Mouse (Mus musculus): ENCODE measurements around the gene Fbxo46. TPM values are rescaled to one million over a fixed set of nuclear protein-coding genes. Genes with fewer than 3 reads are reported as not detected.

Fbxo46 gene
- total RNA-seq, 2 experiments from 2014 or later, result 13.7 to 14.6 TPM

GRCm38 (mm10) chr7:19164978-19165377, 45.3 kb downstream of the Fbxo46 start:
- DNase-seq (ENCODE audit: low spot score in 2 of 2), result no peak

DNA sequence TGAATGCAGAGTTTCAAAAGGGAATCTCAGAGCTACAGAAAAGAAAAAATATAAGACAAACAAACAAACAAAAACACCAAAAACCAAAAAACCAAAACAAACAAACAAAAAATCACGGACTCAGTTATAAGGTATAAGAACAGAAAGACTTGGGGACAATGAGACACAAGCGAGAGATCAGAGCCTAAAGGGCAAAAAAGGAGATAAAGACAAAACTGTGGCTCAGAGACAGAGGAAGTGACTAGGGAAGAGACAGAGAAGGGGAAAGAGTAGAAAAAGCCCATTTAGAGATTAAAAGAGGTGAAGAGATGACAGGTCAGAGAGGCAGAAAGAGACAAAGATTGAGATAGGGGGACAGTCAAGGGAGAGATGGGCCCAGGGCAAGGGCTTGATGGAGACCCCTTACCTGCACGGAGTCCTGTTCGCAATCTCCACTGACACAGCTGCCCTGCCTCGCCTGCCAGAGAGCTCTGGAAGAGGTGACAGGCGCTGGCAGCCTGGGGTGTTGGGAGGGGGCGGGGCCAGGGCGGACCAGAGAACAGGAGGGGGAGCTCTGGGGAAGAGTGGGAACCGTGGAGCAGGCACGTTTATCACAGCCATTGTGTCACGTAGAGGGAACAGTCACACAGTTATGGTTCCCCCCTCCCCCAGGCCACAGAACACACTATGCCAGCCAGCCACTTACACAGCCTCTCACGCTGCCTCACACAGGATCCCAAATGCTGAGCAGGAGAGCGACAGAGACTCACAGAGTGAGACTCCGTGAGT, 46.2 kb downstream of the Fbxo46 start, which contains the start of gene Gipr:
Gene Gipr (minus strand): TSS at position 472 of the 768 bp plus-strand sequence.
- no peak for DNase-seq (ENCODE audit: low spot score in 2 of 2)

- DNase-seq (ENCODE audit: low spot score in 2 of 2), result no peak
These were observed 47.3 kb downstream of the Fbxo46 start for GRCm38 (mm10) chr7:19166990-19167389.

DNA sequence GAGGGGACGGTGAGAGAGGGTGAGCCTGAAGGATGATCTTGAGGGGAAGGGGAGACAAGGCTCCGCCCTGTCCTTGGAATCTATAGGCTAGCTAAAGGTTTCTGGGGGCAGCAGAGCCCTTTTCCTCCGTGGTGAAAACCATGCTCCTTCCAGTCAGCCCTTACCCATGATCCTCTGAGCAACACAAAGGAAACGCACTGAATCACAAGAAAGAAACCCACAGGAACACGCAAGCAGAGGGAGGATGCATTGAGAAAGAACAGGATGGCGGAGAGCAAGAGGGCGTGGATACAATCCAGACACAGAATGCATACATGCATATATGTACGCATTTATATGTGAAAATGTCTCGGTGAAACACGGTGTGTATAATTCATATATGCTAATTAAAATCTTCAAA, 49.8 kb downstream of the Fbxo46 start:
- DNase-seq (ENCODE audit: low spot score in 2 of 2), result no peak

DNA sequence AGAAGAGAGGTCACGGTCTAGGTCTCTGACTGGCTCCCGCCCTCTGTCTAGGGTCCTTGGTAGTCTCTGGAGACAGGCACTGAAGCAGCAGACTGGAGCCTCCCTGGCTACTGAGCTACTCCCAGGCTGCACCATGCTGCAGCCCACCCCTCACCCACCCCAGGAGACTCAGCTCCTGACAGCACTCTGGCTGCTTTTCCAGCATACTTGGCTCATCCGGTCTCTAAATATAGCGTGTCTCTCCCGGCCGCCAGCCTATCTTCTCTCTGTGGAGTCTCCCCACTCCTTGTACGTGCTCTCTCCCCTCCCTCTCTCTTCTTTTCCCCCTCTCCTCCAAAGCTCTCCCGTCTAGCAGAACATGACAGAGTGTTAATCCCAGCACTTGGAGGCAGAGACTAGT, 50.5 kb downstream of the Fbxo46 start:
- no peak for DNase-seq (ENCODE audit: low spot score in 2 of 2)

DNA sequence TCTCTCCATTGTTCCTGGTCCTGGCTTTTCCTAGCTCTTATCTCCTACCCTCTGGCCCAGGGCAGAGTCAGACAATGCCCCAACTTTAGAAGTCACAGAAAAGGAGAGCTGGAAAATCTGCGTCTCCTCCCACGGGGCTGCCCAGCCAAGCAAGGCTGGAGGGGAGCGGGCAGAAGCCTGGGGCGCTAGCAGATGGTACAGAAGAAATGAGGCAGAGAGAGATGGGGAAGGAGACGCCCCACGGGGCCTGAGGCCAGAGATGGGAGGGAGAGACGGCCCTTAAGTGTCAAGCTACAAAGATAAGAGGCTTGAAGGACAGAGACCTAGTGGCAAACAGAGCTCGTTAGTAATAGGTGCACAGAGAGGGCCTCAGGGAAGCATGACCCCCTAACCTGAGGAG, 52.2 kb downstream of the Fbxo46 start:
- DNase-seq (ENCODE audit: low spot score in 2 of 2), result no peak

DNA sequence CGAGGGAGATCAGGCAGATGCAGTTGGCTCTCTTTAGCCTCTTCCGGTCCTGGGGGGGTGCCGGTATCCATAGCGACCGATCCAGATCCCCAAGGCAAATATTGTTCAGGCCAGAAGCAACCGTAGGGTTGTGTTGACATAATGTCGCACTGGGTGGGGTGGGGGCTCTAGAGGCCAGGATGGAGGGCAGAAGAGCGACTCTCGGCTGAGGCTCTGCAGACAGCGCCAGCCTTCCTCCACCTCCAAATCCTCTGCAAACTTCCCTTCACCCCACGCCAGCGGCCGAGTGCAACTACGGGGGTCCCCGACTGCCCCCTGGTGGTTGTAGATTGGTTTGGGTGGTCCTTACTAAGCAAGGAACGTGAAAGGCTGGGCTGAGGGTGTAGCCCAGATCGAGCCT, 53.2 kb downstream of the Fbxo46 start:
- DNase-seq (ENCODE audit: low spot score in 2 of 2), result peak; percentile 61 to 69

DNA sequence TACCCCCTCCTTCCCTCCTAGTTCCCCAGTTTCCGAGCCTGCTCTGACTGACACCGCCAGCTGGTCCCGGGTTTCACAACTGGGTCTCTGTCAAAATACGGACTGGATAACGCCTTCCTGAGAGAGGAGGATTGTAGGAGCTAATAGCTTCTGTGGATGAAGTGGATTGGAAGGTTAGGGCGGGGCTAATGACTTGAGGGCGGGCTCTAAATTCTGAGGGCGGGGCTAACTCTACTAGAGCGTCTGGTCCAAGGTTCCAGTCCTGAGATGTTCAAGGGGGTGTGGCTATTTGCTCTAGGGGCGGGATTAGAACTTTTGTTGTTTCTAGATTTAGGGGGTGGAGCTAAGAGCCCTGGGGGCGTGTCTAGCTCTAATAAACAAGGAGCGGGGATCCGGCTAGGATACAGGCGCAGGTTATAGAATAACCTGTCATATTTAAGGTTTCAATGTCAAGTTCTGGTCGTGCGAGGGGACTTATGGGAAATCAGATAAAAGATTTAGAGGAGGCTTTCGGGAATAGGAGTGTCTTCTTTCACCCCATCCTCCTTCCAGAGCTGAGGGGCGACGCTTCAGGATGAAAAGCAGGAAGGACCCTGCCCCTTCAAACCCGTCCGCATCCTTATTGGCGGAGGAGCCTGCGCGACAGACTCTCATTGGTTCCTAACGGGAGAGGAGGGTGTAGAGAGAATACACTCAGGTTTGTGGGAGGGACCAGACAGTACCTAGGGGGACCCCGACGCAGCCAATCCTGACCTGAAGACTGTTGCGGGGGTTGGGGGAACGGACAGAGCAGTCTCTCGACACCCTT, 56.3 kb downstream of the Fbxo46 start, which contains the start of gene Eml2:
Gene Eml2 (plus strand): TSS at position 714 of the 808 bp plus-strand sequence.
- DNase-seq (ENCODE audit: low spot score in 2 of 2), result no peak

DNA sequence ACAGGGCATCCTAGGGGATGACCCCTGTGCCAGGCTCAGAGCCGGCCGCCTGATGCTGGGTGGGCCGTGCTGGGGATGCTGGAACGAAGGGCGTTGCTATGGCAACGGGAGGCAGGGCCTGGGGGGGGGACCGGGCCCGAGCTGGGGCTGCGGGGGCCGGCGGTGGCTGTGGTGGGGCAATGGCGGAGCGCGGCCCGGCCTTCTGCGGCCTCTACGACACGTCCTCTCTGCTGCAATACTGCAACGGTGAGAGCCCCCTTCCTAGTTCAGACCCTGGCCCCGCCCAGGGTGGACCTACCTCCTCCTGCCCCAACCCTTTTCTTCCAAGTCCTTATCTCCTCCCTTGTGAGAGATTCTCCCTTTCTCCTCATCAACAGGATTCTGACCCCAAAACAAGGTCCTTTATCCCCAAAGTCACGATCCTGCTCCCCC, 56.9 kb downstream of the Fbxo46 start:
- DNase-seq (ENCODE audit: low spot score in 2 of 2), result no peak

DNA sequence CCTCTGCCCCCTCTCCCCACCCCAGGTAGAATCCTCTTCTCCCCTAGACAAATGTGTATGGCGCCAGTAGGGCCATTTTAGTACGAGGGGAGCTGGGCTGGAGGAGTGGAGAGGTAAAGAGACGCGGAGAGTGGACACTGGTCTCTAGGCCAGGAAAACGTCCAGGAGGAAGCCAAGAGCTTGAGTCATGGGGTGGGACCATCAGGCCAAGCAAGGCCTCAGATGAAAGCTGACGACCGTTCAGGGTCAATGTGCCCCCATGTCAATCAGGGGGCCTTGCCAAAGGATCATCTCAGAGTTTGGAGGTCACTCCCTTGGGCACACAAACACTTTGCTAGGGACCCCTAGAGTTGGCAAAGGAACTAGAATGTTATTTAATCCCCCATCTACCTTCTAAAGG, 57.6 kb downstream of the Fbxo46 start:
- no peak for DNase-seq (ENCODE audit: low spot score in 2 of 2)

- DNase-seq (ENCODE audit: low spot score in 2 of 2), result no peak
These were observed 58.4 kb downstream of the Fbxo46 start for GRCm38 (mm10) chr7:19178035-19178434.

DNA sequence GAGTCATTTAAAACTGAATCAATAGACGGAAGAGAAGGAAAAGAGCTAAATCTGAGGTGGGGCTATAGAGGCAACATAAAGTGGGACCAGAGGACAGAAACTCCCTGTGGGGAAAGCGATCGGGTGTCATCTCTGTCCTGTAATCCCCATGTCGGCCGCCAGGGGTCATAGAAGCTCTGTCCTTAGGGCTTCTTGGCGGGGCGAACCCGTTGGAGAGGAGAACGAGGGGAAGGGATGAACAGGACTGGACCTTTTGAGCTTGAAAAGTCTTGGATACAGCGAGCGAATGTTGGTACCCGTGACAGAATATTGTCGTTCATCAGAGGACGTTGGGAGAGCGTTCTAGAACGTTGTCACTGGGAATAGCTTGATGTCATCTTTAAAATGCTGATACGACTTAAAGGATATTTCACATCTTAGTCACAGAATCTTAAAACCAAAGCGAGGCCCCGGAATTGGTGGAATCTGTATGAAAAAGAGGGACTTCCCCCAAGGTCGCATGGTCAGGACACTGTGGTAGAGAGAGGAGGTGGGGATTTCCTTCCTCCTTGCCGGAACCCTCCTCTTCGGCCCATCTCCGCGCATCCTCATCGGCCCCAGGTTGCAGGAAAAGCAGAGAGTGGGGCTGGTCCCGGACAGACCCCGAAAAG, 58.9 kb downstream of the Fbxo46 start:
- peak in 1 of 2 experiments; percentile 50 for DNase-seq (ENCODE audit: low spot score in 2 of 2)

GRCm38 (mm10) chr7:19179173-19179572, 59.5 kb downstream of the Fbxo46 start:
- DNase-seq (ENCODE audit: low spot score in 2 of 2), result no peak

DNA sequence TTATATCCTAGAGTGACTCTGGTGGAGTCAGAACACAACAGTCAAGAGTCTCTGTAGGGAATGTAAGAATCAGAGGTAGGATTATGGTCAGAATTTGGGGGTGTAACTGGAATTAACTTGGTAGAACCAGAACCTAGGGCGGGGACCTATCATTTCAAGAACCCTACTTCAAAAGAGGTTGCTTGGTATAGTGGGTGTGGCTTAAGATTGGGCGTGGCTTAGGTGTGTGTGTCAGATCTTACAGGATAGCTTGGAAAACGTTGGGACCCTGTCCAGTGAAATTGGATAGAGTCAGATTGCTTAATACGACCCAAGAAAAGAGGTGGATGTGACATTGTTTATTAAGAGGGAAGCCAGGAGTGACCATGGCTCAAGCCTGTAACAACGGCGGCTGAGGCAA, 60.3 kb downstream of the Fbxo46 start:
- DNase-seq (ENCODE audit: low spot score in 2 of 2), result no peak

GRCm38 (mm10) chr7:19180862-19181429, 61.3 kb downstream of the Fbxo46 start:
- no peak for DNase-seq (ENCODE audit: low spot score in 2 of 2)

DNA sequence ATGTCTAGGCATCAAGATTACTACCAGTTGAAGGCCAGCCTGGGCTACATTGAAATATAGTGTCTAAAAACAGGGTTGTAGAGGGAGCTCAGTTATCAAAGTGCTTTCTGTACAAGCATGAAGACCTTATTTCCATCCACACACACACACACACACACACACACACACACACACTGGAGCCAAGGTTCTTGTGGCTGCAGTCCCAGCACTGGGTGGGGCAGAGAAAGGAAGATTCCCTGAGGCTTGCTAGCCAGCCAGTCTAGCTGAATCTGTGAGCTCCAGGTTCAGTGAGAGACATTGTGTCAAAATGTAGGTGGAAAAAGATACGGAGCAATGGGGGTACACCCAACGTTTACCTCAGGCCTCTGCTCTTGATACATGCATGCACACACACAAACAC, 64.6 kb downstream of the Fbxo46 start:
- DNase-seq (ENCODE audit: low spot score in 2 of 2), result no peak

- DNase-seq (ENCODE audit: low spot score in 2 of 2), result no peak
These were observed 65.1 kb downstream of the Fbxo46 start for GRCm38 (mm10) chr7:19184758-19185157.
